Mouse (Mus musculus) stomach, embryonic 16.5 days (tissue): ENCODE measurements around the gene Cdkn2a. TPM values are rescaled to one million over a fixed set of nuclear protein-coding genes. Genes with fewer than 3 reads are reported as not detected.

Experiments used
- ATAC-seq: fragments of 200-750 bp; cut with Nextera tagmentation; 2 replicates; pipeline ENCODE4 v1.8.0; 2017; ENCODE audit warnings: moderate number of reproducible peaks, moderate TSS enrichment; ENCODE audit not compliant: insufficient read depth, low FRiP score
- H3K27ac ChIP-seq: fragments of 300-500 bp; sonication (generic); 2 replicates; pipeline ENCODE4 v1.5.1; 2014; ENCODE audit warnings: low read length
- H3K27me3 ChIP-seq: fragments of 300-500 bp; sonication (generic); 2 replicates; pipeline ENCODE4 v1.6.1; 2014; ENCODE audit warnings: low read length, control low read depth, mixed read lengths; ENCODE audit not compliant: control insufficient read depth, insufficient read depth
- H3K36me3 ChIP-seq: fragments of 300-500 bp; sonication (generic); 2 replicates; pipeline ENCODE4 v1.6.1; 2014; ENCODE audit warnings: low read length; ENCODE audit not compliant: control insufficient read depth, insufficient read depth
- H3K4me1 ChIP-seq: fragments of 300-500 bp; sonication (generic); 2 replicates; pipeline ENCODE4 v1.6.1; 2014; ENCODE audit warnings: low read length, control low read depth, mixed read lengths; ENCODE audit not compliant: control insufficient read depth, insufficient read depth
- H3K4me2 ChIP-seq: fragments of 300-500 bp; sonication (generic); 2 replicates; pipeline ENCODE4 v1.6.1; 2014; ENCODE audit warnings: low read depth, low read length, mixed read lengths
- H3K4me3 ChIP-seq: fragments of 300-500 bp; sonication (generic); replicated peaks from 2 replicates; pipeline ENCODE4 v1.5.1; 2014; ENCODE audit warnings: mild to moderate bottlenecking, low read length
- H3K9ac ChIP-seq: fragments of 300-500 bp; sonication (generic); 2 replicates; pipeline ENCODE4 v1.6.1; 2014; ENCODE audit warnings: low read length
- H3K9me3 ChIP-seq: fragments of 300-500 bp; sonication (generic); replicated peaks from 2 replicates; pipeline ENCODE4 v1.6.1; 2016; ENCODE audit warnings: low read length, control low read depth; ENCODE audit not compliant: control insufficient read depth
- WGBS: fragments of 180-500 bp; shearing (Covaris S2); extraction: QIAGEN DNeasy Blood & Tissue Kit; methylation state at CpG from one replicate; pipeline ENCODE4 v1.1.7; 2014; 5-methylcytosine and 5-hydroxymethylcytosine counted together
- polyA plus RNA-seq: library from polyadenylated mRNA; unstranded; fragments of >200 nt; fragmentation: Nextera tagmentation; extraction: Ambion mirVana; gene quantifications from 2 replicates; pipeline ENCODE4 v1.2.1, GENCODE M21; 2015

Cdkn2a gene
- polyA plus RNA-seq, 1 experiment from 2014 or later: not detected

DNA sequence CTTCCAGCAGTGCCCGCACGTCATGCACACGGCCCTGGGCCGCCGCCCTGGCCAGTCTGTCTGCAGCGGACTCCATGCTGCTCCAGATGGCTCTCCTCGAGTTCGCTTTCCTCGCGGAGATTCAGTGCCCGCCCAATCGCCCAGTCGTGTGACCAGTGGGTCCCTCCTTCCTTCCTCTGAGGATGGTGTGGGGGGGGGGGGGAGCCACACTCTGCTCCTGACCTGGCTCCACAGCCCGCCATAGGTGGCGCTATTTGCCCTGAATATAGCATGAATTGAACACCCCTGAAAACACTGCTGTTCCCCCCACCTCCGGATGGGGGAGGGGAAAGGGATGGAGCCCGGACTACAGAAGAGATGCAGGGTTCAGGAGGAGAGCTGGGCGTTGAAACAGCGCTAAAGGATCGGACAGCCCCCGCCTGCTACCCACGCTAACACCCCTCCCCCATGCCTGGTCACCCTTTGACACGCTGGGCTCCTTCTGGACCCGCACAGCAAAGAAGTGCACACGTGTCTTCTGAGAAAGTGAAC lies 12.4 kb downstream of the Cdkn2a start:
- under 1% methylated on average over 25 of the region's 25 CpGs for WGBS
- H3K9me3 ChIP-seq: no peaks in the 10 kb centered on the region
- H3K27ac ChIP-seq: no peak overlapping the region
- no peak overlapping the region for H3K4me2 ChIP-seq
- H3K27me3 ChIP-seq: peaks cover 65% of the 10 kb centered on the region
- no peaks in the 10 kb centered on the region for H3K36me3 ChIP-seq
- ATAC-seq: no peak
- H3K4me3 ChIP-seq: 0 out of 2 replicates have a peak overlapping the region, but pooled peaks have one; percentile 3
- no peak overlapping the region for H3K9ac ChIP-seq
- no peaks in the 10 kb centered on the region for H3K4me1 ChIP-seq

GRCm38 (mm10) chr4:89281236-89281635 lies 13.2 kb downstream of the Cdkn2a start:
- Histone ChIP-seq H3K4me1 (no peaks in the 10 kb centered on the region), H3K36me3 (no peaks in the 10 kb centered on the region), H3K9me3 (no peaks in the 10 kb centered on the region), H3K4me2 (no peak overlapping the region), H3K9ac (no peak overlapping the region), H3K27me3 (peaks cover 69% of the 10 kb centered on the region), H3K27ac (no peak overlapping the region), H3K4me3 (no peak overlapping the region)
- 2% methylated on average over 7 of the region's 7 CpGs for WGBS
- no peak for ATAC-seq

DNA sequence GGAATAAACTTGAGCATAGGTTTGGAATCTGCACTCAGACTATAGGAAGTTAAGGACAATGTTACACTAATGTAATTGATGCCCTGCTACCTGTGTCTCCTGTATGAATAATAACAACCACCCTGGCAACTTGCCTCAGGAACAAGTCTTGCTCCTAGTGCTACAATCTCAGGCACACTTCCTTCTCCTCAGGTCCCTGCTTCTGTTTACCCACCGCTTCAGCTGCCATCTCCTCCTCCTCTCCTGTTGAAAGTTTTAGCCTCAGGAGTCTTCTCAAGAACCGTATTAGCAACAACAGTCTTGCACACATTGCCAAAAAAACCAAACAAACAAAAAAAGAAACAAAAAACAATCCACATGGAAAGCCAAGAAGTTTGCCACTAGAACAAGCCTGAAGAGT lies 14.8 kb downstream of the Cdkn2a start:
- H3K4me1 ChIP-seq: no peaks in the 10 kb centered on the region
- no peak overlapping the region for H3K4me2 ChIP-seq
- no peak overlapping the region for H3K4me3 ChIP-seq
- 6% methylated on average over 2 of the region's 2 CpGs for WGBS
- no peak overlapping the region for H3K27ac ChIP-seq
- no peaks in the 10 kb centered on the region for H3K36me3 ChIP-seq
- no peaks in the 10 kb centered on the region for H3K9me3 ChIP-seq
- H3K9ac ChIP-seq: no peak overlapping the region
- peaks cover 77% of the 10 kb centered on the region for H3K27me3 ChIP-seq
- ATAC-seq: no peak

DNA sequence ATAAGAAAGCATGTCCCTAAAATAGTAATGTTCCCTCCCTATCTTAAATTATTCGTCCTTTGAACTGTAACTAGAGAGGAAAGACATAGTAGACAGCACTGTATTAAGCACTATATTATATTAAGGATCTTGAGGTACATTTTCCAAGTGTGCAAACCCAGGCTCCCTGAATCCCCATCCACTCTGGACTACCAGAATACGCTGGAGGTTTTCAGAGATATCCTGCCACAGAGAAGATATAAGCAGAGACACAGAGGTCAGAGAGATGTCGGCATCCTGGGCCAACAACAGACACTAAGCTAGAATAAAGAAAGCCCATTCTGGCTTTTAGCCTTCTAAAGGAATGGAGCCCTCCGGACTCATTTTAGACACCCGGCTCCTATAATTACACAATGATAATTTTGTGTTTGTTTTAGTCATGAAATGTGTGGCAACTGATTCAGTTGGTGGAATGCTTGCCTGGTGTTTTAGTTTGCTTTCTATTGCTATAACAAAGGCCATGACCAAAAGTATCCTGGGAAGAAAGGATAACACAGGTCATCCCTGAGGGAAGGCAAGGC lies 17.0 kb downstream of the Cdkn2a start:
- WGBS: 4% methylated on average over 5 of the region's 5 CpGs
- H3K9ac ChIP-seq: no peak overlapping the region
- no peaks in the 10 kb centered on the region for H3K4me1 ChIP-seq
- no peak overlapping the region for H3K4me2 ChIP-seq
- H3K36me3 ChIP-seq: no peaks in the 10 kb centered on the region
- peaks cover 82% of the 10 kb centered on the region for H3K27me3 ChIP-seq
- ATAC-seq: no peak
- H3K9me3 ChIP-seq: no peaks in the 10 kb centered on the region
- no peak overlapping the region for H3K4me3 ChIP-seq
- no peak overlapping the region for H3K27ac ChIP-seq

- no peak overlapping the region for H3K4me2 ChIP-seq
- no peak overlapping the region for H3K9ac ChIP-seq
- H3K27ac ChIP-seq: no peak overlapping the region
- no peaks in the 10 kb centered on the region for H3K36me3 ChIP-seq
- no peak for ATAC-seq
- under 1% methylated on average over 37 of the region's 37 CpGs for WGBS
- H3K27me3 ChIP-seq: peaks cover 79% of the 10 kb centered on the region
- H3K4me3 ChIP-seq: no peak overlapping the region
- H3K4me1 ChIP-seq: no peaks in the 10 kb centered on the region
- no peaks in the 10 kb centered on the region for H3K9me3 ChIP-seq
These were observed 17.7 kb downstream of the Cdkn2a start for GRCm38 (mm10) chr4:89276669-89277219.

DNA sequence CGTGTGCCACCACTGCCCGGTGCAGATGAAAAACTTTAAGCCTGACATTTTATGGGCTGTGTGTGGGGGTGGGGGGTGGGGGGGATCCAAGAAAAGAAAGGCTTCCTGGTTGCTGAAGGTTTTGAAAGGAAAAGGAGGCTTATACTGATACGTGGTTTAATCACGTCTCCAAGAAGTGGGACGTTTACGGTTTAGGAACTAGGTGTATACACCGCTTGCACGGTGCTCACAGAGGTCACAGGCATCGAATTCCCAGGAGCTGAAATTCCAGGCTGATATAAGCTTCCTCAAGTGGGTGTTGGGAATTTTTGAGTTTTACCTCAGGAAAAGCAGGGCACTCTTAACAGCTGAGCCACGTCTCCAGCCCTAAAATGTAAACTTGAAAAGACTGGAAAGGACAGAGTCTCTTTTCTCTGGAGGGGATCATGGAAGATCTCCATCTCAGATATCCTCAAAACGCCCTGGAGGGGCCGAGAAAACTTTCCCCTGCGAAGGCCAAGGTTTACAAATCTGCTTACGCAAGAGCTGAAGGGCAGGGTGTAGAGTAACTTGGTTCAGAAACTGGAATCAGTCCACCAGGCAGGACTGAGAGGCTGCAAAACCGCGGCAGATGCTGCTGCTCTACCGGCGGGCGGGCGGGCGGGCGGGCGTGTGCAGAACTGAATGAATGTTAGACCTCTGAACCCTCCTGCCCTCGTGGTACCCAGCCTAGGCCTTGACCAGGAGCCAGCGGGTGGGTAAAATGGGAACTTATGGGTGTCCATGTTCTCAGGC lies 18.5 kb downstream of the Cdkn2a start:
- Histone ChIP-seq H3K9me3 (no peaks in the 10 kb centered on the region), H3K27me3 (peaks cover 82% of the 10 kb centered on the region), H3K4me1 (no peaks in the 10 kb centered on the region), H3K9ac (no peak overlapping the region), H3K27ac (no peak overlapping the region), H3K36me3 (no peaks in the 10 kb centered on the region), H3K4me2 (no peak overlapping the region), H3K4me3 (no peak overlapping the region)
- ATAC-seq: no peak
- WGBS: 2% methylated on average over 25 of the region's 25 CpGs

DNA sequence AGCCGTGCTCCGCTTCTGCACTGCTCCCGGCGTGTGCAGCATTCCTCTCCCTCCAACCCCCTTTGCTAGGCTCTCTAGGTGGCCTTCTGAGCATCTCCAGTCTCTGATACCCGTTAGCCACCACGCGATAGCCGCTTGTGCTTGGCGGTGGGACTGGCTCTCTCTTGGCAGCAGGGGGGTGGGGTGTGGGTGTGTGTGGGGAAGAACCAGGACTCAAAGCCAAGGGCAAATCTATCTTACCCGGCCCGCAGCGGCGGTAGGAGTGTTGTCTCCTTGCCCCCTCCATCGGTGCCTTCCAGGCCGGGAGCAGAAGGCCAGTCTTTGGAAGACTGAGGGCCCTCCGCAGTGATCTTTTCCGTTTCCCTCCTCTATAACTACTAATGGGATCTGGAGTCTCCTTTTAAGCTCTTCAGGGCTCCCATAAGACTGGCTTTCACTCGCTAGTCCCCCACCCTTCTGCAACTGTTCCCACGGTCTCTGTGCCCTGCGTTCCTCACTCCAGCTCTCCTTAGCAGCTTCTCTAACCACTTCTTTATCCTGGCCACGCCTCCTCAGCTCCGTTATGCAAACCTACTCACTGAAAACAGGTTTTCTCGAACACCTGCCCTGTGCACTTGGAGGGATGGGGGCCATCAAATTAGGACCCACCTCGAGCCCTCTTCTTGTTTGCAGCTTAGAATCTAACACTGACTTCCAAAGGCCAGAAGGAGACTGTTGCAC lies 19.5 kb downstream of the Cdkn2a start:
- Histone ChIP-seq H3K27ac (no peak overlapping the region), H3K4me2 (no peak overlapping the region), H3K4me1 (no peaks in the 10 kb centered on the region), H3K36me3 (no peaks in the 10 kb centered on the region), H3K4me3 (no peak overlapping the region), H3K27me3 (peaks cover 82% of the 10 kb centered on the region), H3K9ac (no peak overlapping the region), H3K9me3 (no peaks in the 10 kb centered on the region)
- ATAC-seq: no peak
- WGBS: 1% methylated on average over 24 of the region's 24 CpGs

GRCm38 (mm10) chr4:89274006-89274405 lies 20.4 kb downstream of the Cdkn2a start:
- no peaks in the 10 kb centered on the region for H3K9me3 ChIP-seq
- WGBS: 2% methylated on average over 14 of the region's 14 CpGs
- H3K4me2 ChIP-seq: peak overlapping the region; percentile 0; the same call in 1 of the 2 replicates
- H3K4me3 ChIP-seq: no peak overlapping the region
- peaks cover 73% of the 10 kb centered on the region for H3K27me3 ChIP-seq
- no peak overlapping the region for H3K9ac ChIP-seq
- H3K36me3 ChIP-seq: no peaks in the 10 kb centered on the region
- no peaks in the 10 kb centered on the region for H3K4me1 ChIP-seq
- no peak for ATAC-seq
- no peak overlapping the region for H3K27ac ChIP-seq
